Comparison of ENCODE assay signal across 9 mouse cellular contexts in the genomic region with DNA sequence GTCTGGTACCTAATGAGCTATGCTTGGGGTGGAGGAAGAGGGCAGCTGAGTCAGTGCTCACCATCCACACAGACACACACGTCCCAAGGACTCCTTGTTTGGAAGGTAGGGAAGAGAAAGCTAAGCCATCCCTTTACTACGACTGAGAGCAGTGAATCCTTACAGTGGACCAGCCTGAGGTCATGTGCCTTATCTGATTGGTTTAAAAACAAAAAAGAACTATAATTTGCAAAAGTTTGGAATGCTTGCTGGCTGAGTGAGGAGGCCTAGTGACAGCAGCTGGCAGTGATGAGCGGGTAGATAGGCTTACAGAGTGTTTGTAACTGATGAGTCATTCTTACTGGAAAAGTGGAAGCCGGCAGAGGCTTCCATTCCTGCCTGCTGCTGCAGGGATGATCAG. TPM values are rescaled to one million over a fixed set of nuclear protein-coding genes. Genes with fewer than 3 reads are reported as not detected.
A peak's percentile ranks its signal among the peaks of the same experiment; 100 is the strongest.
DNase-seq lines count a peak whose midpoint lies in the region; ATAC-seq and TF ChIP-seq lines count a peak whose summit lies in the region.
"Had no signal": no experiment of that assay in that cellular context is flagged by ENCODE, and none has a peak within 500 bp of the region (broad histone marks: within the 10 kb centered on the region; RNA-seq: fewer than 3 reads in every experiment).

No protein-coding gene starts in this region.

- WGBS in liver, embryonic 12.5 days (ENCODE audit: insufficient replicate concordance) = 27% methylated on average over 4 of the region's 4 CpGs
- 13% methylated on average over 4 of the region's 4 CpGs for WGBS in intestine, postnatal 0 days

- DNase-seq in adrenal gland, adult (ENCODE audit: inconsistent age in 2 of 2, low spot score in 1 of 2) = peak; percentile 69 to 85
- no peak for DNase-seq in adrenal gland, postnatal 4 days (ENCODE audit: low spot score in 2 of 2)
- no peak for DNase-seq in liver
- peak; percentile 85 for DNase-seq in brain, adult 2 months (ENCODE audit: low read depth, low spot score)
- DNase-seq in layer of hippocampus, postnatal 10 days (ENCODE audit: low spot score in 2 of 2) = no peak
- DNase-seq: right cerebral cortex, postnatal 4 days had no signal

- no peak overlapping the region for H3K4me2 ChIP-seq in liver, embryonic 12.5 days
- H3K4me2 ChIP-seq in intestine, postnatal 0 days (replicated peaks; ENCODE audit: low read depth) = no peak overlapping the region

- H3K27me3 ChIP-seq in liver, embryonic 12.5 days (replicated peaks) = no peaks in the 10 kb centered on the region
- H3K27me3 ChIP-seq in intestine, postnatal 0 days (replicated peaks; ENCODE audit: control insufficient read depth, insufficient read depth, low read length) = no peaks in the 10 kb centered on the region

- H3K27ac ChIP-seq in liver, embryonic 12.5 days = peak overlapping the region; percentile 52; the same call in 1 of the 2 replicates
- H3K27ac ChIP-seq in intestine, postnatal 0 days (ENCODE audit: low read depth, low read length) = peak overlapping the region; percentile 8; the same call in 1 of the 2 replicates

- H3K4me1 ChIP-seq in liver, embryonic 12.5 days = peaks cover 64% of the 10 kb centered on the region
- peaks cover 17% of the 10 kb centered on the region for H3K4me1 ChIP-seq in intestine, postnatal 0 days (replicated peaks; ENCODE audit: control insufficient read depth, insufficient read depth, low read length)

- no peak overlapping the region for H3K4me3 ChIP-seq in liver, embryonic 12.5 days
- H3K4me3 ChIP-seq in intestine, postnatal 0 days (ENCODE audit: low read depth, low read length) = no peak overlapping the region

- no peak for TF ChIP-seq CTCF in intestine, postnatal 0 days (IDR thresholded peaks at IDR 0.05; ENCODE audit: low read depth)

- no peaks in the 10 kb centered on the region for H3K9me3 ChIP-seq in liver, embryonic 12.5 days (replicated peaks)
- H3K9me3 ChIP-seq in intestine, postnatal 0 days (ENCODE audit: control insufficient read depth) = no peaks in the 10 kb centered on the region

- no peaks in the 10 kb centered on the region for H3K36me3 ChIP-seq in liver, embryonic 12.5 days
- H3K36me3 ChIP-seq in intestine, postnatal 0 days (ENCODE audit: control insufficient read depth, insufficient read depth) = no peaks in the 10 kb centered on the region

- ATAC-seq in liver, embryonic 12.5 days = peak; percentile 44; the same call in 1 of the 2 replicates
- ATAC-seq in intestine, postnatal 0 days = no peak
- ATAC-seq in cerebellum, adult (ENCODE audit: insufficient number of reproducible peaks, low FRiP score, low TSS enrichment) = no peak

- H3K9ac ChIP-seq in liver, embryonic 12.5 days = 0 out of 2 replicates have a peak overlapping the region, but pooled peaks have one; percentile 6
- no peak overlapping the region for H3K9ac ChIP-seq in intestine, postnatal 0 days (ENCODE audit: low read depth, low read length)

RNA-seq across cellular contexts. Expression of gene Mbnl2, which starts 32.5 kb away (rescaled TPM):
- total RNA-seq in adrenal gland, postnatal 4 days (2021) = 100 to 1,000 TPM; 169 to 182 TPM
- 19.3 and 20.2 TPM in 2 replicates for polyA plus RNA-seq in liver, embryonic 12.5 days (2016; fragmentation: Nextera tagmentation; extraction: Ambion mirVana)
- polyA plus RNA-seq in intestine, postnatal 0 days (2015; fragmentation: Nextera tagmentation; extraction: Ambion mirVana) = 94.4 and 99.0 TPM in 2 replicates
- total RNA-seq in layer of hippocampus, postnatal 10 days (2021) = 100 to 1,000 TPM; 126 to 132 TPM

Comparison
In these comparisons a context has a peak if more than half of its experiments do, and no peak if none do; other contexts are left out.
1. DNase-seq: peak in adrenal gland, adult (2 of 2) and brain, adult 2 months (single experiment); none in adrenal gland, postnatal 4 days (0 of 2), liver (single experiment) and layer of hippocampus, postnatal 10 days (0 of 2).